Mouse (Mus musculus): ENCODE data around the gene Fntb. TPM values are rescaled to one million over a fixed set of nuclear protein-coding genes. Genes with fewer than 3 reads are reported as not detected.
"Not testable (repeated sequence)": the region's sequence is repeated elsewhere in the genome, so short reads cannot be mapped to it uniquely, and the experiment has no call there.

The Fntb gene
- polyA plus RNA-seq, 1 experiment from 2014 or later: 24.4 TPM

- H3K36me3 ChIP-seq (ENCODE audit: insufficient read depth, low read length): no peaks in the 10 kb centered on the region
- no peaks in the 10 kb centered on the region for H3K27me3 ChIP-seq (ENCODE audit: insufficient read depth, low read length)
- H3K4me2 ChIP-seq (ENCODE audit: low read length): no peak overlapping the region
- no peak for TF ChIP-seq CTCF (IDR thresholded peaks at IDR 0.05; ENCODE audit: low read depth)
- no peaks in the 10 kb centered on the region for H3K9me3 ChIP-seq (replicated peaks; ENCODE audit: low read length)
- H3K9ac ChIP-seq (ENCODE audit: low read depth, low read length): no peak overlapping the region
- WGBS: 49% methylated on average over 8 of the region's 8 CpGs
- no peak overlapping the region for H3K27ac ChIP-seq
- ATAC-seq (replicated peaks; ENCODE audit: low FRiP score, low read depth) (no peak), DNase-seq (ENCODE audit: low spot score) (no peak)
- no peak overlapping the region for H3K4me3 ChIP-seq (replicated peaks; ENCODE audit: low read depth, low read length)
- no peaks in the 10 kb centered on the region for H3K4me1 ChIP-seq (replicated peaks; ENCODE audit: insufficient read depth, low read length)
These were observed 25.2 kb downstream of the Fntb start for GRCm38 (mm10) chr12:76790446-76791084.

DNA sequence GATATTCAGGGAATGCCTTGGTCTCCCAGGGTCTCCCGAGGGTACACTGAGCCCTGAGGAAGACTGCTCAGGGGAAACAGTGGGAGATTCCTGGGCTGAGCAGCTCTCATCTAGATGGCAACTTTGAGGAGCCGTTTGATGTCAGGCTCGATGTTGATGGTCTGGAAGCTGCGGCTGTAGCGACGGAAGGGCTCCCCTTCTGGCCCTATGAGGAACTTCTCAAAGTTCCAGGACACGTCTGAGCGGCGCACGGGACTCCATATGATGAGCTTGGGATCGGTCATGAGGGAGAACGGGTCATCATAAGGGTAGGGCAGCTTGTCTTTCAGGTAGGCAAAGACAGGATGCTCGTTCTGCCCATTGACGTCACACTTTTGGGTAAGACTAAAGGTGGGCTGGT lies 27.2 kb downstream of the Fntb start:
- not testable (repeated sequence) for H3K4me2 ChIP-seq (ENCODE audit: low read length); H3K9ac ChIP-seq (ENCODE audit: low read depth, low read length); H3K27me3 ChIP-seq (ENCODE audit: insufficient read depth, low read length); DNase-seq (ENCODE audit: low spot score); ATAC-seq (replicated peaks; ENCODE audit: low FRiP score, low read depth); H3K9me3 ChIP-seq (replicated peaks; ENCODE audit: low read length); H3K4me3 ChIP-seq (replicated peaks; ENCODE audit: low read depth, low read length); H3K4me1 ChIP-seq (replicated peaks; ENCODE audit: insufficient read depth, low read length); H3K27ac ChIP-seq; H3K36me3 ChIP-seq (ENCODE audit: insufficient read depth, low read length)
- WGBS: 57% methylated on average over 14 of the region's 14 CpGs
- peak; percentile 14; the same call in 1 of the 2 replicates for TF ChIP-seq CTCF (IDR thresholded peaks at IDR 0.05; ENCODE audit: low read depth)

DNA sequence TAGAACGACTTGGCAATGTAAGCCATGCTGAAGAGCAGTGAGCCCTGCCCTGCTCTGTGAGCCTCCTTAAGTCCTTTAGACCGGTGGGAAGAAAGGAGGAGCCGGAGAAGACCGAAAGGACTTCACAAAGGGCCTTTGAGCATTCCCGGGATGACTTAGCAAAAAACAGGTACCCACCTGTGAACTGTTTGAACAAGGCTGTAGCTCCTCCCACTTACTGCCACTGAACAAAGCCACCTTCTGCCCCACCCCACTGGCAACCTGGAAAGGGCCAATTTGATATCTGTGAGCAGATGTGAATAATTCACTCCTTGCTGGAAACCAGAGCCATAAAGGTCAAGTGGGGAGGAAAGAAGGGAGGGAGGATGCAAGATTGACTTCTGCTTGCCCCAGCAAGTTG lies 30.0 kb downstream of the Fntb start, which contains the start of gene Gpx2:
TSS of gene Gpx2 (minus strand) at position 205 of the 400 bp plus-strand sequence.
- Histone ChIP-seq H3K9me3 (replicated peaks; ENCODE audit: low read length) (no peaks in the 10 kb centered on the region), H3K9ac (ENCODE audit: low read depth, low read length) (no peak within 1 kb of the TSS), H3K36me3 (ENCODE audit: insufficient read depth, low read length) (no peaks in the 10 kb centered on the region), H3K4me1 (replicated peaks; ENCODE audit: insufficient read depth, low read length) (no peaks in the 10 kb centered on the region), H3K4me2 (ENCODE audit: low read length) (no peak within 1 kb of the TSS), H3K27me3 (ENCODE audit: insufficient read depth, low read length) (no peaks in the 10 kb centered on the region), H3K4me3 (replicated peaks; ENCODE audit: low read depth, low read length) (no peak within 1 kb of the TSS), H3K27ac (no peak within 1 kb of the TSS)
- no peak for TF ChIP-seq CTCF (IDR thresholded peaks at IDR 0.05; ENCODE audit: low read depth)
- DNase-seq (ENCODE audit: low spot score): no peak
- ATAC-seq (replicated peaks; ENCODE audit: low FRiP score, low read depth): no peak
- WGBS: 74% methylated on average over 5 of the region's 5 CpGs

- H3K27ac ChIP-seq: no peak overlapping the region
These were observed 31.6 kb downstream of the Fntb start for GRCm38 (mm10) chr12:76796938-76797539.

DNA sequence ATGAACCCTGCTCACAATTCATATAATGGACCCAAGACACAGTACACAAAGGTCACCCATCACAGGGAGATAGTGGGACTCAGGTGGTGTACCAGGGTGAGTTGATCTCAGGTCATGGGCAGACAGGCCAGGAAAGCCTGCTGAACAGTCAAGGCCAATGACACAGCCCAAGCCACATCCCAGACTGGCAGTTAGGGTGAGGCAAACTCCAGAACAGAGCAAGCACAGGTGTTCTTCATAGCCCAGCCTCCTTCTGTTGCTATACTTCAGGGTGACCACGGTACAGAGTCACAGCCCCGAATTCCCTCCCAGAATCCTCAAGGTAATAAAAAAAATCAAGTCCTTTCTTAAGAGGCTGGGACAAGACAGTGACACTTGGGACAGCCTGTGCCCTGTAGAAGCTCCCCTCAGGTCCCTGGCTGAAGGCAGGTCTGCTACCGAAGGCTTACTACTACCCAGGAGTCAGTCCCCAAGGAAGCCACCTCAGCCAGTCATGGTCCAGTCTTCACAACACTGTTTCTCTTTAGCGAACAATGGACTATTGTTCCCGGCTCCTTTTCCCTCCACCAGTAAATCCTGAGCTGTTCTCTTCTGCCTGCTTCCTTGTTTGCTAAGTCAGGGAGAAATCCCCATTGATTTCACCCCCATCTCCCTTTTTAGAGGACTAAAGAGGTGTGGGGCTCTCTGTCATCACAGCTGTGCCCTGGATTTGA lies 32.8 kb downstream of the Fntb start:
- Histone ChIP-seq H3K36me3 (ENCODE audit: insufficient read depth, low read length) (no peaks in the 10 kb centered on the region), H3K27ac (no peak overlapping the region), H3K9me3 (replicated peaks; ENCODE audit: low read length) (no peaks in the 10 kb centered on the region), H3K4me2 (ENCODE audit: low read length) (no peak overlapping the region), H3K27me3 (ENCODE audit: insufficient read depth, low read length) (no peaks in the 10 kb centered on the region), H3K9ac (ENCODE audit: low read depth, low read length) (no peak overlapping the region), H3K4me3 (replicated peaks; ENCODE audit: low read depth, low read length) (no peak overlapping the region), H3K4me1 (replicated peaks; ENCODE audit: insufficient read depth, low read length) (no peaks in the 10 kb centered on the region)
- ATAC-seq (replicated peaks; ENCODE audit: low FRiP score, low read depth): no peak
- no peak for TF ChIP-seq CTCF (IDR thresholded peaks at IDR 0.05; ENCODE audit: low read depth)
- 77% methylated on average over 5 of the region's 5 CpGs for WGBS
- DNase-seq (ENCODE audit: low spot score): no peak

More at GRCm38 (mm10) chr12:76796938-76797539, 31.6 kb downstream of the Fntb start:
- Histone ChIP-seq H3K4me2 (ENCODE audit: low read length) (no peak overlapping the region), H3K4me1 (replicated peaks; ENCODE audit: insufficient read depth, low read length) (no peaks in the 10 kb centered on the region), H3K27me3 (ENCODE audit: insufficient read depth, low read length) (no peaks in the 10 kb centered on the region), H3K36me3 (ENCODE audit: insufficient read depth, low read length) (no peaks in the 10 kb centered on the region), H3K9me3 (replicated peaks; ENCODE audit: low read length) (no peaks in the 10 kb centered on the region), H3K9ac (ENCODE audit: low read depth, low read length) (no peak overlapping the region), H3K4me3 (replicated peaks; ENCODE audit: low read depth, low read length) (no peak overlapping the region)
- DNase-seq (ENCODE audit: low spot score) (no peak), ATAC-seq (replicated peaks; ENCODE audit: low FRiP score, low read depth) (no peak)
- WGBS: 82% methylated on average over 7 of the region's 7 CpGs
- TF ChIP-seq CTCF (IDR thresholded peaks at IDR 0.05; ENCODE audit: low read depth): no peak

DNA sequence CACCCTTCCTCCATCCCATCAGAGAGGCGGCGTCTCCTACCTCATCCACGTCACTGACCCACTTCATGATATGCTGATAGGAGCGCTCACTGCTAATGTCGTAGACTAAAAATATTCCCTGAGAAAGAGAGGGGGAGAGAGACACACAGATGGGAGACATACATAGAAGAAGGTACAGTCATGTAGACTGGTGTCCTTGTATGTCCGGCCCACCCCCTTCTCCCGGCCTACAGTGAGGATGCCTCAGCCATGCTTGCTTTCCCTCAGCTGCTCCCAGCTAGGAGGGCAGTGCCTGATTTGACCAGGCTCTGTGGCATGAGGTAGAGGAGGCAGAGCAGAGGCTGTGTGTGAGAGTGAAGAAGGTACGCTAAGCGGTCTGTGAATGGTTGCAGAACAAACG lies 37.6 kb downstream of the Fntb start:
- H3K4me2 ChIP-seq (ENCODE audit: low read length): no peak overlapping the region
- no peak for DNase-seq (ENCODE audit: low spot score)

More for the DNA sequence above, 37.6 kb downstream of the Fntb start:
- H3K27me3 ChIP-seq (ENCODE audit: insufficient read depth, low read length): no peaks in the 10 kb centered on the region
- no peaks in the 10 kb centered on the region for H3K4me1 ChIP-seq (replicated peaks; ENCODE audit: insufficient read depth, low read length)
- no peak overlapping the region for H3K27ac ChIP-seq
- no peak for TF ChIP-seq CTCF (IDR thresholded peaks at IDR 0.05; ENCODE audit: low read depth)
- no peak overlapping the region for H3K4me3 ChIP-seq (replicated peaks; ENCODE audit: low read depth, low read length)
- no peak for ATAC-seq (replicated peaks; ENCODE audit: low FRiP score, low read depth)
- no peaks in the 10 kb centered on the region for H3K36me3 ChIP-seq (ENCODE audit: insufficient read depth, low read length)
- WGBS: 90% methylated on average over 10 of the region's 10 CpGs
- H3K9ac ChIP-seq (ENCODE audit: low read depth, low read length): no peak overlapping the region
- no peaks in the 10 kb centered on the region for H3K9me3 ChIP-seq (replicated peaks; ENCODE audit: low read length)

All from kidney, postnatal 0 days (tissue).